Mouse (Mus musculus) kidney, postnatal 14 days (tissue): ENCODE data around the gene Ang4.
"Not testable (repeated sequence)": the region's sequence is repeated elsewhere in the genome, so short reads cannot be mapped to it uniquely, and the experiment has no call there.

Experiments
- DNase-seq: peaks from one replicate; pipeline ENCODE4 v3.0.0; 2022; ENCODE audit warnings: mixed read lengths

Ang4 gene

GRCm38 (mm10) chr14:51773490-51773889, at the start of gene Ang4:
Gene Ang4 (minus strand): TSS chr14:51773590.
- no peak for DNase-seq

GRCm38 (mm10) chr14:51799746-51800145, 26.4 kb upstream of the Ang4 start, which contains the start of gene AY358078:
Gene AY358078 (plus strand): TSS chr14:51800046.
- DNase-seq: no peak

GRCm38 (mm10) chr14:51794106-51794505, 20.7 kb upstream of the Ang4 start:
- DNase-seq: no peak

GRCm38 (mm10) chr14:51789196-51789595, 15.8 kb upstream of the Ang4 start:
- DNase-seq: no peak

- DNase-seq: no peak
Observed at GRCm38 (mm10) chr14:51787061-51787460, 13.7 kb upstream of the Ang4 start.

GRCm38 (mm10) chr14:51786335-51786734, 12.9 kb upstream of the Ang4 start:
- DNase-seq: no peak

GRCm38 (mm10) chr14:51778865-51779481, 5.6 kb upstream of the Ang4 start:
- no peak for DNase-seq

GRCm38 (mm10) chr14:51777791-51778190, 4.4 kb upstream of the Ang4 start:
- no peak for DNase-seq

GRCm38 (mm10) chr14:51771378-51771777, 2.0 kb downstream of the Ang4 start:
- not testable (repeated sequence) for DNase-seq

GRCm38 (mm10) chr14:51755944-51756343, 17.4 kb downstream of the Ang4 start:
- no peak for DNase-seq

GRCm38 (mm10) chr14:51740347-51741170, 32.8 kb downstream of the Ang4 start:
- peak; percentile 6 for DNase-seq

GRCm38 (mm10) chr14:51739150-51739993, 34.0 kb downstream of the Ang4 start:
- no peak for DNase-seq

- DNase-seq: no peak
Observed at GRCm38 (mm10) chr14:51738411-51739149, 34.8 kb downstream of the Ang4 start.

- DNase-seq: no peak
Observed at GRCm38 (mm10) chr14:51737967-51738366, 35.4 kb downstream of the Ang4 start.

- DNase-seq: no peak
Observed at GRCm38 (mm10) chr14:51717083-51717482, 56.3 kb downstream of the Ang4 start, which contains the start of gene Gm5800. Gene Gm5800 (minus strand): TSS chr14:51717183.
